In the genomic region with DNA sequence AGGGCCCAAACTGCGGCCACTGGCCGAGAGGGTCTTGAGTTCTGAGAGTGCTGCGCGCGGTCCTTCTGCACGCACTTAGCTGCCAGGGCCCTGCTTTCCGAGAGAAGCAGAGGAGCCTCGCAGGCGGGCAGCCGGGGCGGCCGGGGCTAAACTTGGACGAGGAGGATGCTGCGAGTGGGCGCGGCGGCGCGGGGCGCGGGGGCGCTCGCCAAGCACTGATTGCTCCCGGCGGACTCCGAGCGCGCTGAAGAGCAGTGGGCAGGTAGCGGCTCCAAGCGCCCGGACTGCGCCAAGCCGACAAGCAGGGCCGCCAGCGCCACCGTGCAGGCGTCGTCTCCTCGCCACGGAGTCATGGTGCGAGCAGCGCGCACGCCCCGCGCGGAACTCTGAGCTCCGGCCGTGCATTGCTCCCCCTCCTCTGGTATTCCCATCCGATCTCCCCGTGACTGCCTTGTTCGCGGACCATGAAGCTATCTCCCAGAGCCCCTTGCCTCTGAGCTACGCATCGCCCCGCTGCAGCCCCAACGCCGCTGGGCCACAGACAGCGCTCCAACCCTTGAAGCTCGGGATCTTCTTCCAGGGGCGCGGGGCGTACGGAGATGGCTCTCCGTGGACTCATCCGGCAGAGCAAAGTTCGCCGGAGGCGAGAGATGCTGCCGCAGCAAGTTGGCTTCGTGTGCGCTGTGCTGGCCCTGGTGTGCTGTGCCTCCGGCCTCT, we compare ENCODE assay signal across 7 mouse cellular contexts. TPM values are rescaled to one million over a fixed set of nuclear protein-coding genes. Genes with fewer than 3 reads are reported as not detected.
A peak's percentile ranks its signal among the peaks of the same experiment; 100 is the strongest.
DNase-seq lines count a peak whose midpoint lies in the region; ATAC-seq and TF ChIP-seq lines count a peak whose summit lies in the region.

No protein-coding gene starts in this region.

- H3K27me3 ChIP-seq in intestine, embryonic 16.5 days (replicated peaks; ENCODE audit: control insufficient read depth, insufficient read depth, low read length), result peaks cover 44% of the 10 kb centered on the region
- H3K27me3 ChIP-seq in small intestine, adult 2 months (ENCODE audit: control insufficient read depth, insufficient read depth, low read length), result peaks cover 29% of the 10 kb centered on the region

- peak overlapping the region; percentile 94 for H3K4me2 ChIP-seq in intestine, embryonic 16.5 days (ENCODE audit: low read depth, low read length)

- H3K27ac ChIP-seq in intestine, embryonic 16.5 days (ENCODE audit: low read length), result no peak overlapping the region
- no peak overlapping the region for H3K27ac ChIP-seq in small intestine, adult 2 months (ENCODE audit: insufficient read depth, low read depth, low read length)

- H3K9ac ChIP-seq in intestine, embryonic 16.5 days (ENCODE audit: low read depth, low read length), result peak overlapping the region; percentile 61

- TF ChIP-seq POLR2A in small intestine, adult 2 months (IDR thresholded peaks at IDR 0.05; ENCODE audit: low read depth, low read length), result no peak

- intact Hi-C loops in left cerebral cortex, postnatal 36 days (cut with DNase I), result loop anchor here (5.0 kb wide), 4 partner anchors 72 to 258 kb away; no protein-coding TSS in a partner anchor

- DNase-seq in adrenal gland, postnatal 25 days, result peak; percentile 61
- DNase-seq in embryo, embryonic 10.5 days (ENCODE audit: low spot score), result peak; percentile 67
- peak; percentile 31 for DNase-seq in gastrocnemius, postnatal 25 days
- peak; percentile 79 to 88 for DNase-seq in left cerebral cortex, postnatal 36 days (ENCODE audit: low spot score in 2 of 2)

- ATAC-seq in intestine, embryonic 16.5 days, result peak; percentile 83
- ATAC-seq in megakaryocyte progenitor cell, adult 5-6 weeks (replicated peaks; ENCODE audit: poor library complexity), result peak; percentile 61

- H3K4me3 ChIP-seq in intestine, embryonic 16.5 days (ENCODE audit: low read length), result peak overlapping the region; percentile 57
- H3K4me3 ChIP-seq in small intestine, adult 2 months (ENCODE audit: low read depth, low read length), result peak overlapping the region; percentile 43

- under 1% methylated on average over 72 of the region's 73 CpGs for WGBS in intestine, embryonic 16.5 days
- 1% methylated on average over 70 of the region's 73 CpGs for WGBS in small intestine, adult 2 months

- no peaks in the 10 kb centered on the region for H3K9me3 ChIP-seq in intestine, embryonic 16.5 days (ENCODE audit: control insufficient read depth, low read length)

- H3K4me1 ChIP-seq in intestine, embryonic 16.5 days (ENCODE audit: control insufficient read depth, insufficient read depth, low read length), result peaks cover 12% of the 10 kb centered on the region
- H3K4me1 ChIP-seq in small intestine, adult 2 months (ENCODE audit: control insufficient read depth, insufficient read depth, insufficient read length, low read length), result 0 out of 2 replicates have a peak, but pooled peaks cover 4% of the 10 kb centered on the region

- no peaks in the 10 kb centered on the region for H3K36me3 ChIP-seq in intestine, embryonic 16.5 days (ENCODE audit: control insufficient read depth, insufficient read depth, low read length)
- H3K36me3 ChIP-seq in small intestine, adult 2 months (ENCODE audit: control insufficient read depth, insufficient read depth, low read length), result no peaks in the 10 kb centered on the region

- no peak for TF ChIP-seq CTCF in small intestine, adult 2 months (IDR thresholded peaks at IDR 0.05; ENCODE audit: extremely low read depth, insufficient read length, insufficient replicate concordance, low read depth, low read length)

RNA-seq across cellular contexts. Expression of a gene that starts 0.4 kb away (rescaled TPM):
- 0.29 and 1.2 TPM in 2 replicates for total RNA-seq in adrenal gland, postnatal 25 days (2021)
- total RNA-seq in gastrocnemius, postnatal 25 days (2021), result not detected
- 0.75 and 0.86 TPM in 2 replicates for polyA plus RNA-seq in intestine, embryonic 16.5 days (2015; fragmentation: Nextera tagmentation; extraction: Ambion mirVana)
- 10 to 100 TPM; 37.1 to 53.5 TPM for total RNA-seq in left cerebral cortex, postnatal 36 days (2021)
- not detected in 2 replicates for total RNA-seq in megakaryocyte progenitor cell, adult 5-6 weeks (2015)
- total RNA-seq in megakaryocyte progenitor cell, adult 5-6 weeks (2017), result not detected in 2 replicates
- polyA plus RNA-seq in small intestine, adult 2 months (2012; rRNA removed), result 0.18 TPM in 1 of 2 replicates, not detected in the other

Comparison
In these comparisons a context has a peak if more than half of its experiments do, and no peak if none do; other contexts are left out.
1. DNase-seq: peak in every context shown above with its lines; median percentile 84 in left cerebral cortex, postnatal 36 days; 67 in embryo, embryonic 10.5 days; 61 in adrenal gland, postnatal 25 days; 31 in gastrocnemius, postnatal 25 days.
2. RNA of a gene that starts 0.4 kb away (total RNA-seq): 37.1 to 53.5 TPM in left cerebral cortex, postnatal 36 days; 0.29 to 1.2 TPM in adrenal gland, postnatal 25 days, not detected in gastrocnemius, postnatal 25 days and not detected in megakaryocyte progenitor cell, adult 5-6 weeks; every median in the first group is over 10 times any median in the second.